Mouse (Mus musculus) CH12.LX (cell line): ENCODE results near the gene R3hcc1l. TPM values are rescaled to one million over a fixed set of nuclear protein-coding genes. Genes with fewer than 3 reads are reported as not detected.

Source experiments
- DNase-seq: peaks from one replicate; pipeline ENCODE4 v3.0.0-alpha.2; 2013; ENCODE audit errors: extremely low read depth
- H3K27ac ChIP-seq: 2 replicates; pipeline ENCODE4 v1.5.1; 2012; ENCODE audit warnings: low read depth, mild to moderate bottlenecking, control low read depth, moderate library complexity; ENCODE audit not compliant: insufficient read depth
- H3K27me3 ChIP-seq: replicated peaks from 2 replicates; pipeline ENCODE3; 2012; ENCODE audit warnings: inconsistent platforms
- H3K36me3 ChIP-seq, 2 experiments: replicated peaks in 1 of 2; 2 replicates each; pipeline versions ENCODE3 to v1.6.1; 2012; ENCODE audit warnings: inconsistent platforms in 1 of 2, low read length in 1 of 2, mild to moderate bottlenecking in 1 of 2, mixed read lengths in 1 of 2, moderate library complexity in 1 of 2; ENCODE audit not compliant: control insufficient read depth in 1 of 2, insufficient read depth in 1 of 2
- H3K4me1 ChIP-seq, 2 experiments: 2 replicates each; pipeline ENCODE4 v1.6.1; 2012; ENCODE audit warnings: inconsistent platforms in 1 of 2, moderate library complexity in 1 of 2; ENCODE audit not compliant: insufficient read depth in 2 of 2, control insufficient read depth in 1 of 2
- H3K4me2 ChIP-seq: 2 replicates; pipeline ENCODE4 v1.6.1; 2012; ENCODE audit warnings: low read depth, mild to moderate bottlenecking, control low read depth; ENCODE audit not compliant: poor library complexity, insufficient read depth, severe bottlenecking
- H3K4me3 ChIP-seq, 3 experiments: fragments of 150-350 bp in 1 of 3; sonication (generic) in 1 of 3; replicated peaks in 1 of 3; 2 replicates each; pipeline versions ENCODE3 to v1.5.1; 2011 to 2012; ENCODE audit warnings: low read depth in 2 of 3, low read length in 2 of 3, mild to moderate bottlenecking in 2 of 3, moderate library complexity in 2 of 3, control low read depth in 1 of 3, improper control_type of control experiment in 1 of 3, inconsistent platforms in 1 of 3, mixed read lengths in 1 of 3; ENCODE audit not compliant: poor library complexity in 1 of 3
- H3K79me2 ChIP-seq: replicated peaks from 2 replicates; pipeline ENCODE4 v1.6.1; 2012; ENCODE audit warnings: mild to moderate bottlenecking, moderate library complexity; ENCODE audit not compliant: control insufficient read depth, poor library complexity, insufficient read depth, severe bottlenecking; ENCODE audit errors: extremely low read depth
- H3K9ac ChIP-seq: 2 replicates; pipeline ENCODE4 v1.6.1; 2012; ENCODE audit warnings: low read depth, mild to moderate bottlenecking, control low read depth, moderate library complexity; ENCODE audit not compliant: insufficient read depth
- H3K9me3 ChIP-seq: replicated peaks from 2 replicates; pipeline ENCODE3; 2012; ENCODE audit warnings: low read length, inconsistent platforms, mixed read lengths
- BHLHE40 ChIP-seq: IDR thresholded peaks from 2 replicates; pipeline ENCODE4 v1.6.1; 2011; ENCODE audit warnings: mild to moderate bottlenecking, low read depth, low read length, improper control_type of control experiment
- CHD1 ChIP-seq: IDR thresholded peaks from 2 replicates; pipeline ENCODE4 v1.6.1; 2012; ENCODE audit warnings: low read depth, low read length, improper control_type of control experiment, inconsistent platforms
- CHD2 ChIP-seq: IDR thresholded peaks from 2 replicates; pipeline ENCODE4 v1.6.1; 2011; ENCODE audit warnings: low read length, improper control_type of control experiment
- E2F4 ChIP-seq: IDR thresholded peaks from 2 replicates; pipeline ENCODE4 v1.6.1; 2011; ENCODE audit warnings: low read depth, low read length, improper control_type of control experiment; ENCODE audit not compliant: insufficient replicate concordance
- ELF1 ChIP-seq: IDR thresholded peaks from 2 replicates; pipeline ENCODE4 v1.6.1; 2014; ENCODE audit warnings: low read depth, mild to moderate bottlenecking, inconsistent platforms, low read length, improper control_type of control experiment
- EP300 ChIP-seq: IDR thresholded peaks from 2 replicates; pipeline ENCODE4 v1.6.1; 2011; ENCODE audit warnings: low read length, improper control_type of control experiment
- ETS1 ChIP-seq: conservative IDR thresholded peaks from 2 replicates; pipeline ENCODE4 v1.6.1; 2012; ENCODE audit warnings: low read depth, mild to moderate bottlenecking, inconsistent platforms, low read length, improper control_type of control experiment, moderate library complexity
- GABPA ChIP-seq: IDR thresholded peaks from 2 replicates; pipeline ENCODE4 v1.6.1; 2012; ENCODE audit warnings: low read depth, low read length, improper control_type of control experiment, inconsistent platforms; ENCODE audit not compliant: insufficient replicate concordance
- IRF4 ChIP-seq: IDR thresholded peaks from 2 replicates; pipeline ENCODE4 v1.6.1; 2014; ENCODE audit warnings: low read depth, mild to moderate bottlenecking, inconsistent platforms, low read length, improper control_type of control experiment
- JUN ChIP-seq: IDR thresholded peaks from 2 replicates; pipeline ENCODE4 v1.6.1; 2011; ENCODE audit warnings: low read depth, mild to moderate bottlenecking, low read length, improper control_type of control experiment, moderate library complexity; ENCODE audit not compliant: insufficient read depth
- JUND ChIP-seq: conservative IDR thresholded peaks from 2 replicates; pipeline ENCODE4 v1.6.1; 2011; ENCODE audit warnings: low read depth, low read length, improper control_type of control experiment
- KAT2A ChIP-seq: IDR thresholded peaks from 2 replicates; pipeline ENCODE4 v1.6.1; 2012; ENCODE audit warnings: low read length, improper control_type of control experiment, inconsistent platforms; ENCODE audit not compliant: insufficient replicate concordance
- MAZ ChIP-seq: IDR thresholded peaks from 2 replicates; pipeline ENCODE4 v1.6.1; 2012; ENCODE audit warnings: low read depth, mild to moderate bottlenecking, inconsistent platforms, low read length, improper control_type of control experiment, moderate library complexity
- MEF2A ChIP-seq: IDR thresholded peaks from 2 replicates; pipeline ENCODE4 v1.6.1; 2014; ENCODE audit warnings: low read depth, mild to moderate bottlenecking, inconsistent platforms, low read length, improper control_type of control experiment, borderline replicate concordance
- NELFE ChIP-seq: IDR thresholded peaks from 2 replicates; pipeline ENCODE4 v1.6.1; 2011; ENCODE audit warnings: low read depth, low read length, improper control_type of control experiment
- NRF1 ChIP-seq: IDR thresholded peaks from 2 replicates; pipeline ENCODE4 v1.6.1; 2014; ENCODE audit warnings: low read depth, mild to moderate bottlenecking, inconsistent platforms, low read length, improper control_type of control experiment, moderate library complexity
- POLR2A ChIP-seq: IDR thresholded peaks from 2 replicates; pipeline ENCODE4 v1.6.1; 2011; ENCODE audit warnings: low read depth, mild to moderate bottlenecking, improper control_type of control experiment, low read length
- UBTF ChIP-seq: IDR thresholded peaks from 2 replicates; pipeline ENCODE4 v1.6.1; 2012; ENCODE audit warnings: low read depth, mild to moderate bottlenecking, inconsistent platforms, low read length, improper control_type of control experiment, moderate library complexity
- USF1 ChIP-seq: IDR thresholded peaks from 2 replicates; pipeline ENCODE4 v1.6.1; 2014; ENCODE audit warnings: low read depth, mild to moderate bottlenecking, inconsistent platforms, low read length, improper control_type of control experiment
- USF2 ChIP-seq: conservative IDR thresholded peaks from 2 replicates; pipeline ENCODE4 v1.6.1; 2011; ENCODE audit warnings: low read depth, low read length, improper control_type of control experiment
- ZKSCAN1 ChIP-seq: IDR thresholded peaks from 2 replicates; pipeline ENCODE4 v1.6.1; 2012; ENCODE audit warnings: low read depth, inconsistent platforms, low read length, improper control_type of control experiment, borderline replicate concordance
- ZMIZ1 ChIP-seq: IDR thresholded peaks from 2 replicates; pipeline ENCODE4 v1.6.1; 2012; ENCODE audit warnings: low read depth, mild to moderate bottlenecking, inconsistent platforms, low read length, improper control_type of control experiment
- dilution Hi-C: fragments of 300-500 bp; cut with MboI; formaldehyde crosslinking; loops from 2 replicates; pipeline ENCODE4 v1.14.3; 2020; ENCODE audit warnings: low sequenced_read_pairs; ENCODE audit not compliant: extremely low pct_unique_long_range_greater_than_20kb, extremely low pct_ligation_motif_present
- in situ Hi-C: fragments of 300-500 bp; cut with MboI; formaldehyde crosslinking; loops from 3 replicates; pipeline ENCODE4 v1.14.3; 2019; ENCODE audit warnings: low sequenced_read_pairs, low pct_ligation_motif_present, low pct_unique_long_range_greater_than_20kb, mixed read lengths
- polyA plus RNA-seq: library from polyadenylated mRNA; unstranded; fragments of >175 nt; gene quantifications from 2 replicates; pipeline ENCODE4 v1.2.1, GENCODE M21; 2012; ENCODE audit warnings: low read depth; ENCODE audit not compliant: insufficient read length
- total RNA-seq, 2 experiments: library from RNA; depleted of rRNA; stranded (reverse); fragments of 300-350 nt in 1 of 2; fragments of >200 nt in 1 of 2; gene quantifications; 2 replicates each; pipeline ENCODE4 v1.2.3; 2012 to 2014

The R3hcc1l gene
- total and polyA plus RNA-seq, 3 experiments = 6.1 to 12.2 (median 10.7) TPM

GRCm38 (mm10) chr19:42632301-42632700, 113.7 kb downstream of the R3hcc1l start:
- Histone ChIP-seq H3K4me1 (peaks cover 2 to 10% of the 10 kb centered on the region in 2 experiments; a peak in 2 of 4 replicates), H3K79me2 (no peaks in the 10 kb centered on the region), H3K9ac (no peak overlapping the region), H3K27me3 (peaks cover 60% of the 10 kb centered on the region), H3K4me2 (no peak overlapping the region), H3K27ac (no peak overlapping the region), H3K9me3 (no peaks in the 10 kb centered on the region), H3K36me3 (no peaks in the 10 kb centered on the region), H3K4me3 (no peak overlapping the region)
- TF ChIP-seq CHD2 = no peak
- TF ChIP-seq IRF4 = no peak
- no peak for TF ChIP-seq ETS1
- TF ChIP-seq MAZ = no peak
- TF ChIP-seq JUN = no peak
- no peak for TF ChIP-seq KAT2A
- no peak for TF ChIP-seq NELFE
- no peak for TF ChIP-seq USF1
- no peak for TF ChIP-seq NRF1
- TF ChIP-seq EP300 = no peak
- TF ChIP-seq JUND = no peak
- no peak for TF ChIP-seq POLR2A
- no peak for TF ChIP-seq MEF2A
- TF ChIP-seq GABPA = no peak
- in situ Hi-C loops = no loop called here
- DNase-seq = no peak
- dilution Hi-C loops = no loop called here

- Histone ChIP-seq H3K4me1 (peaks cover 4 to 9% of the 10 kb centered on the region in 2 experiments; a peak in 3 of 4 replicates), H3K9ac (no peak overlapping the region), H3K79me2 (no peaks in the 10 kb centered on the region), H3K27me3 (peaks cover 63% of the 10 kb centered on the region), H3K27ac (no peak overlapping the region), H3K4me2 (no peak overlapping the region), H3K9me3 (no peaks in the 10 kb centered on the region), H3K36me3 (no peaks in the 10 kb centered on the region), H3K4me3 (no peak overlapping the region)
- dilution Hi-C loops (no loop called here), in situ Hi-C loops (no loop called here)
- TF ChIP-seq NRF1 = no peak
- no peak for TF ChIP-seq E2F4
- no peak for TF ChIP-seq JUND
- no peak for TF ChIP-seq CHD2
- no peak for TF ChIP-seq ELF1
- no peak for TF ChIP-seq USF2
- no peak for TF ChIP-seq CHD1
- no peak for TF ChIP-seq BHLHE40
- no peak for TF ChIP-seq UBTF
- TF ChIP-seq ZKSCAN1 = no peak
- TF ChIP-seq MAZ = no peak
- no peak for TF ChIP-seq ZMIZ1
- DNase-seq = no peak
Measured at GRCm38 (mm10) chr19:42633650-42634049, 115.1 kb downstream of the R3hcc1l start.
